ENCODE assay signal across 10 mouse cellular contexts in the genomic region with DNA sequence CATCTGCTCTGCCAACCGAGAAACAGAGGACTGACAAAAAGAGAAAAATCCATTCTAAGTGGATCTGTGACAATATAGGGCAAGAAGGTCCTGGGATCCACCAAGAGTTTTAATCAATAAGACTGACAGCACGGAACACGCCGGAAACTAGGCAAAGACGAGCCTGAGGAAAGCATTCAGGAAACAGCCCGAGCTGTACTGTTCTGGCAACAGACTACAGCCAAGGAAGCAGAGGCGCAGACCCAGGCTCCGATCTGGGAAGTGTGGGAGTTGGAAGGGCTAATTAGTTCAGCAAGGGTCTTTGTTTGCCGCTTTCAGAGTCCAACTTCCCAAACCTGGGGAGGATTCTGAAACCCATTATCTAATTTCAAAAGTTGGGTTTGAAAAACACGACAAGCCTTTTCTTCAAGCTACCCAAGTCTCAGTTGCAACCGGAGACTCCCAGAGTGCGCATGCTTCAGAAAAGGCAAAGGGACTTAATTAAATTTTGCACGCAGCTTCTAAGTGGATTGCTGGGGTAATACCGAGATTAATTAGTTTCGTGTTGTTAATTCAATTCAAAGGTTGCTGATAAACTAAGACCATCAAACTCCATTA.
DNase-seq lines count a peak whose midpoint lies in the region; ATAC-seq and TF ChIP-seq lines count a peak whose summit lies in the region.
"Had no signal": no experiment of that assay in that cellular context is flagged by ENCODE, and none has a peak within 500 bp of the region (broad histone marks: within the 10 kb centered on the region; RNA-seq: fewer than 3 reads in every experiment).

No protein-coding gene starts in this region.

- peaks cover 10% of the 10 kb centered on the region; the same call in 1 of the 2 replicates for H3K4me1 ChIP-seq in hindbrain, embryonic 10.5 days (replicated peaks)
- no peaks in the 10 kb centered on the region for H3K4me1 ChIP-seq in hindbrain, embryonic 11.5 days (replicated peaks; ENCODE audit: control insufficient read depth, insufficient read depth, low read length)
- H3K4me1 ChIP-seq in forebrain, embryonic 15.5 days: peaks cover 13% of the 10 kb centered on the region
- H3K4me1 ChIP-seq in midbrain, embryonic 13.5 days (replicated peaks): peaks cover 5% of the 10 kb centered on the region; the same call in 1 of the 2 replicates

- H3K27me3 ChIP-seq in hindbrain, embryonic 10.5 days (ENCODE audit: insufficient read depth, poor library complexity, severe bottlenecking): no peaks in the 10 kb centered on the region
- H3K27me3 ChIP-seq in hindbrain, embryonic 11.5 days (ENCODE audit: control insufficient read depth, insufficient read depth, low read length): no peaks in the 10 kb centered on the region
- no peaks in the 10 kb centered on the region for H3K27me3 ChIP-seq in forebrain, embryonic 15.5 days
- H3K27me3 ChIP-seq in midbrain, embryonic 13.5 days: no peaks in the 10 kb centered on the region
- H3K27me3 ChIP-seq: Patski had no signal

- TF ChIP-seq CTCF in brain, embryonic 14.5 days (IDR thresholded peaks at IDR 0.05; ENCODE audit: borderline replicate concordance, extremely low read depth, insufficient read depth, insufficient read length): no peak

- no peak for TF ChIP-seq POLR2A in brain, embryonic 14.5 days (IDR thresholded peaks at IDR 0.05; ENCODE audit: borderline replicate concordance, extremely low read depth, insufficient read depth, insufficient read length, poor library complexity, severe bottlenecking)

- H3K27ac ChIP-seq in hindbrain, embryonic 10.5 days: peak overlapping the region; percentile 56
- no peak overlapping the region for H3K27ac ChIP-seq in hindbrain, embryonic 11.5 days (ENCODE audit: low read depth, low read length)
- peak overlapping the region; percentile 37 for H3K27ac ChIP-seq in forebrain, embryonic 15.5 days (replicated peaks)
- 0 out of 2 replicates have a peak overlapping the region, but pooled peaks have one; percentile 12 for H3K27ac ChIP-seq in midbrain, embryonic 13.5 days

- H3K4me2 ChIP-seq in hindbrain, embryonic 11.5 days (replicated peaks; ENCODE audit: low read depth, low read length): no peak overlapping the region
- peak overlapping the region; percentile 50 for H3K4me2 ChIP-seq in forebrain, embryonic 15.5 days (replicated peaks)
- peak overlapping the region; percentile 33 for H3K4me2 ChIP-seq in midbrain, embryonic 13.5 days (replicated peaks)

- no peak for DNase-seq in hindbrain, embryonic 10.5 days (ENCODE audit: low spot score)
- no peak for DNase-seq in hindbrain, embryonic 11.5 days (ENCODE audit: low spot score)
- peak; percentile 90 for DNase-seq in brain, embryonic 14.5 days (ENCODE audit: low read depth)
- DNase-seq in urinary bladder, postnatal 10 days (ENCODE audit: low spot score): no peak
- no peak for DNase-seq in heart, adult 9 months (ENCODE audit: low spot score in 2 of 2)
- DNase-seq in spleen, postnatal 14 days (ENCODE audit: low spot score in 2 of 2): no peak
- DNase-seq: liver, postnatal 0 days had no signal

- ATAC-seq in hindbrain, embryonic 11.5 days (ENCODE audit: low FRiP score): no peak
- peak; percentile 63 for ATAC-seq in forebrain, embryonic 15.5 days (replicated peaks)
- no peak for ATAC-seq in midbrain, embryonic 13.5 days
- ATAC-seq: liver, postnatal 0 days; Patski had no signal

- 53% methylated on average over 15 of the region's 15 CpGs for WGBS in hindbrain, embryonic 10.5 days
- WGBS in hindbrain, embryonic 11.5 days: 64% methylated on average over 15 of the region's 15 CpGs
- 6% methylated on average over 15 of the region's 15 CpGs for WGBS in forebrain, embryonic 15.5 days
- WGBS in midbrain, embryonic 13.5 days: 34% methylated on average over 15 of the region's 15 CpGs

- no peaks in the 10 kb centered on the region for H3K9me3 ChIP-seq in hindbrain, embryonic 10.5 days
- no peaks in the 10 kb centered on the region for H3K9me3 ChIP-seq in hindbrain, embryonic 11.5 days (ENCODE audit: control insufficient read depth, low read length)
- no peaks in the 10 kb centered on the region for H3K9me3 ChIP-seq in forebrain, embryonic 15.5 days
- H3K9me3 ChIP-seq in midbrain, embryonic 13.5 days: no peaks in the 10 kb centered on the region

- peak overlapping the region; percentile 13; the same call in 1 of the 2 replicates for H3K4me3 ChIP-seq in hindbrain, embryonic 10.5 days
- H3K4me3 ChIP-seq in hindbrain, embryonic 11.5 days (ENCODE audit: low read depth, low read length): no peak overlapping the region
- H3K4me3 ChIP-seq in forebrain, embryonic 15.5 days: peak overlapping the region; percentile 36
- H3K4me3 ChIP-seq in midbrain, embryonic 13.5 days (replicated peaks): no peak overlapping the region; the same call in 1 of the 2 replicates

- H3K9ac ChIP-seq in hindbrain, embryonic 11.5 days (ENCODE audit: low read depth, low read length): no peak overlapping the region
- H3K9ac ChIP-seq in forebrain, embryonic 15.5 days (replicated peaks): peak overlapping the region; percentile 26
- H3K9ac ChIP-seq in midbrain, embryonic 13.5 days (replicated peaks): no peak overlapping the region
- H3K9ac ChIP-seq: liver, postnatal 0 days had no signal

- H3K36me3 ChIP-seq in hindbrain, embryonic 10.5 days: no peaks in the 10 kb centered on the region
- H3K36me3 ChIP-seq in hindbrain, embryonic 11.5 days (ENCODE audit: control insufficient read depth, insufficient read depth, low read length): no peaks in the 10 kb centered on the region
- no peaks in the 10 kb centered on the region for H3K36me3 ChIP-seq in forebrain, embryonic 15.5 days
- H3K36me3 ChIP-seq in midbrain, embryonic 13.5 days: no peaks in the 10 kb centered on the region

Comparison
In these comparisons a context has a peak if more than half of its experiments do, and no peak if none do; other contexts are left out.
1. H3K4me3 ChIP-seq: peak in hindbrain, embryonic 10.5 days (single experiment) and forebrain, embryonic 15.5 days (single experiment); none in hindbrain, embryonic 11.5 days (single experiment) and midbrain, embryonic 13.5 days (single experiment).